Mouse (Mus musculus): ENCODE measurements at regions not wholly inside any gene's neighbourhood (a gene's known extent, or its start where the extent isn't known, plus 50 kb on each side); places are given as distances from the start of the nearest gene placed in this dataset.
A peak's percentile ranks its signal among the peaks of the same experiment; 100 is the strongest.

- ATAC-seq = peak; percentile 81
Measured at GRCm38 (mm10) chr16:61850310-61850709, 936.3 kb downstream of the Nsun3 start.

More at GRCm38 (mm10) chr16:61850310-61850709, 936.3 kb downstream of the Nsun3 start:
- Histone ChIP-seq H3K9me3 (replicated peaks; ENCODE audit: control insufficient read depth, low read length) (no peaks in the 10 kb centered on the region), H3K4me1 (ENCODE audit: control insufficient read depth, insufficient read depth, low read length) (no peaks in the 10 kb centered on the region), H3K4me2 (ENCODE audit: low read length) (no peak overlapping the region), H3K36me3 (ENCODE audit: control insufficient read depth, insufficient read depth, low read length) (no peaks in the 10 kb centered on the region), H3K4me3 (ENCODE audit: low read depth, low read length) (no peak overlapping the region), H3K9ac (ENCODE audit: low read length) (no peak overlapping the region), H3K27ac (ENCODE audit: low read depth, low read length) (no peak overlapping the region), H3K27me3 (replicated peaks; ENCODE audit: control insufficient read depth, insufficient read depth, low read length) (no peaks in the 10 kb centered on the region)
- 90% methylated on average over 2 of the region's 2 CpGs for WGBS
- peak; percentile 56 for DNase-seq (ENCODE audit: low spot score)
